Mouse (Mus musculus) kidney, postnatal 10 days (tissue): Measurements from ENCODE around the gene Cyld.
"Not testable (repeated sequence)": the region's sequence is repeated elsewhere in the genome, so short reads cannot be mapped to it uniquely, and the experiment has no call there.

Experiments
- DNase-seq: peaks from one replicate; pipeline ENCODE4 v3.0.0; 2021; ENCODE audit warnings: mixed read lengths

Cyld gene

DNA sequence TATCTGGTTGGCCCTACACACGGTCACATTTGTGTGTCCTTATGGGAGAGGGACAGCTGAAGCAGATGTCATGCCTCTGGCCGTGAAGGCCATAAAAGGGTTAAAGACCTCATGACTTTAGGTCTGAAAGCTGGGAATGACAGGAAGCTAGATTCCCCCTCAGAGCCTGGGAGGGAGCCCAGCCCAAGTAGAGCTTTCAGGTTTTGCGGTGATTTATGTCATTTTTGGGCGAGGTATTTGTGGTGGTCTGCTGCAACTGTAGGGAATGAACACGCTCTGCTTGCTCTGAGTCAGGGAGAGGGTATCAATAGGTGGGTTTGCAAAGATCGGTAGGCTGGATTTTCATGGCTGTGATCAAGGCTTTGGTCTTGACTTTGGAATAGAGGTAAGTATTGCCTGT lies 6.9 kb upstream of the Cyld start:
- no peak for DNase-seq

DNA sequence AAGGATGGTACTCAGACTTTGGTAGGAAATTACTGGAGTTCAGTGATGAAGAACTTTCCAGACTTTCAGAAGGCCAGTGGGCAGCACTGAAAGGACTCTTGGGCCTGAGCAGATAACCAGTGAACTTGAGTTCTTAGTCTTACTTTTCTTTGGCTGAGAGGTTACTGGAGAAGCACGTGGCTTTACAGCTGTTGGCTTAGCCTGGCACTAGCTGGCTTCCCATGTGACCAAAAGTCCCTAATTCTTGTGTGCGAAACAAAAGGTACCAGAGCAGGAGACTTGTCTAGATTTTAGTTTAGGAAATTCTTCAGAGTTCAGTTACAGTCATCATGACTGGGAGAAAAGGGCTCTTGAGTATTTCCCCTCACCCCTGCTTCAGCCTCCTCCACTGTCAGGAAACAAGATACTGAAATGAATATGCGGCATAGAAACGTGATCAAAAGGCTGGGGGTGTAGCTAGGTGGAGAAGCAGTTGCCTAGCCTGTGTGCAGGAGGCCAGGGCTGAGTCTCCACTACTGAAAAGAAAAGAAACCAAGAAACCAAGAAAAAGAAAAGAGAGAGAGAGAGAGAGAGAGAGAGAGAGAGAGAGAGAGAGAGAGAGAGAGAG lies 5.4 kb upstream of the Cyld start:
- no peak for DNase-seq

DNA sequence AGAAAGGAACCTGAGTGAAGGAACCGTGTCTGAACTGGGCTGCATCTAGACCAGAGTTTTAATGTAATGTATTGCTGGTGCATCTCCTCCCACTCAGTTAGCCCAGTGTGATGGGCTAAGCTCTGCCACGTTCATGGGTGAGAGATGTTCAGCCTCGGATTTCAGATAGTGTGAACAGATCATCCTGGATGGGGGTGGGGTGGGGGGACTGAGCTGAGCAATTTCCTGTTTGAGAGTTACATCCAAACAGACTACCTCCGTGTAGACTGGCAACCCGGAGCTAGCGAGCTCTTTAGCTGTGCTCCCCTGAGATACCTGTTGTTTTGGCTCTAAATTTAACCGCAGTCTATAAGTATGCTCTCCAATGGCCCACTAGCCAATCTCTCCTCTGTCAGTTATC lies 4.9 kb upstream of the Cyld start:
- no peak for DNase-seq

DNA sequence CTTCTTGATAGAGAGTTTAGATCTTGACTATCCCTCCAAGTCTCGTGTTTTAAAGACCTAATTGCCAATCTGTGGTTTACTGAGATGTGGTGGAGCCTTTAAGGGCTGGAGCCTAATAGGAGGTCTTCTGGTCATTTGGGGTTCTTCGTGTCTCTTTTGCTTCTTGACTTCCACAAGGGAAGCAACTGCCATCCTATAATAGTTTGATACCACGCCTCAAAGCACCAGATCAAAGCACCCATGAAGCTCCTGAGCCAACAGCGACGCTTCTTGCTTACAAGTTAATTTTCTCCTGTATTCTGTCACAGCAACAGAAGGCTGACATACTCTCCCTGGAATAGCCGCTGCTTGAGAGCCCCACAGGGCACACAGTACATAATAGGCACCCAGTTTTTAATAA lies 4.0 kb upstream of the Cyld start:
- no peak for DNase-seq

DNA sequence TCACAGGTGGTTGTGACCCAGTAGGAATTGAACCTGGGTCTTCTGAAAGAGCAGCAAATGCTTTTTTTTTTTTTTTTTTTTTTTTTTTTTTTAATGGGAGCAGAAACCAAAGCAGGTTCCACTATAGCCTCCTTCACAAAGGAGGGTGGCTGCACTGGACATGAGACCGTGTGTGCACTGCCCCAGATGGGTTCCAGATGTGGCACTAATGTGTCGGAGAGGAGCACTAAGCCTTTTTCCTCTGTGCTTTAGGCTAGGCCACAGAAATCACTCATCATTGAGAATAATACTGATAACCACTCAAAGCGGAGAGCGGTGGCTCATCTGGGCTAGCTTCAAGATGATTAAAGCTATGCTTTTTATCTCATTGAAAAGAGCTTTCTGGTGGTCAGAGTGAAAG lies 3.5 kb upstream of the Cyld start:
- no peak for DNase-seq

DNA sequence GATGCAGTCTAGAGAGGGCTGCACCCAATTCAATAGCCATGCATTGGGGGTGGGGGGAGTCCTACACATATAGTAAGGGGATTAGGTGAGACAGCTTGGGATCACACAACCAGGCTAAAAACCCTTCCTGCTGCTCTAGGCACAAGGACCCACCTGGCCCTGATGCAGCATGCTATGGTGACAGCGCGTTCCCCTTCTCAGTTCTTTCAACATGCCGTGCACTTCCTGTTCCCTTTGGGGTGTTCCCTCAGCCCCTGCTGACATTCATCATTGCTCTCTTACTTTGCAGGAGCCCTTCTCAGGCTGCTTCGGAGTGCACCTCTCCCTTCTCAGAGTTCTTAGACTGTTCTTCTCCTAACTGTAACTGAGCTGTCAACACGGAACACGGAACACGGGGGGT lies 2.5 kb upstream of the Cyld start:
- DNase-seq: no peak

DNA sequence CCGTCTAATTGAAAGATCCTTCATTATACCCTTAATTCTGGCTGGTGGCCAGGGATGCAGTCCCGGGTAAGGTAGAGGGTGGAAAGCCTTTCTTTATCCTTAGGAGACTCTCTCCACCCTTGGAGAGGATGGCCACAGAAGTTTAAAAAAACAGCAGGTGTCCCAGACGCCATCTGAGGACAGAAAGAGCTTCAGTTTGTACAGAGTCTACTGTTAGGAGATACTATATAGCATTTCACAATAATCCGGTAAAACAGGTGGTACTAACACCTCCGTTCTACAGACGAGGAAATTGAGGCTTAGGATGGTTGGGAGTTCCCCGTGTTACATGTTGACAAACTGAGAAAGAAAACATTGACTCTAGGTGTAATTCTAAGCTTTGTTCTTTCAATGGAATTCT lies 600 bp upstream of the Cyld start:
- DNase-seq: peak; percentile 21

DNA sequence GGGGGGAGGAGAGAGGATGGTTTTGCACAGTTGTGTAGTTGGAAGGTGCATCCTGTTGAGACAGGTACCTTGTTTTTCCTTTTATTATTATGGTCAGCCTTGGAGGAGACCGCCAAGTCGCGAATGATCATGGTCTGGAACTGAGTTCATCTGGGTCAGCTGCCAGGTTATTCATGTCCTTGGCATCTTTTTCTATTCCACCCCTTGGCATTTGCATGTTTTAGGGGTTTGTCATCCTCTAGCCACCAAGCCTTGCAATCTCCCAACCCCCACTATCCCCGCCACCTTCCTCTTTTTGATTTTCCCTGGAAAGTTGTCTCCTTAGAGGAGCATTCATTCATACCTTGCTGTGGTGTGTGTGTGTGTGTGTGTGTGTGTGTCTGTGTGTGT lies 809 bp downstream of the Cyld start:
- no peak for DNase-seq

DNA sequence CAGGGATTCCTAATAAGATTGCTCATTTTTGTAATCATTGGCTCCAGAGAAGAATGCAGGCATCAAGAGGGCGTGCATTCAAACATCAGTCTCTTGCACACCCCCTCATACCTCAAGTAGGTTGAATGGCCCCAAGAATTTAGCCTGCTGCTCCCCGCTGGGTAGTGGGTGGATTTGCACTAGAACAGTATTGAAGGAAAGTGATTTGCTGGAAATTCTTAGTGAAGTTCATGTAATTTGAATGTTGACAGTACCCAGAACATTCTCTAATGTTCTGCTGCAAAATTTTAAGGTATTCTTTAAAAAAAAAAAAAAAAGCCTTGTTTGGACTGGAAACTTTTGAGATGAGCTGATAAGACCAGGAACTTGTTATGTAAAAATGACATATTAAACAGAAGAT lies 1.2 kb downstream of the Cyld start:
- DNase-seq: no peak

DNA sequence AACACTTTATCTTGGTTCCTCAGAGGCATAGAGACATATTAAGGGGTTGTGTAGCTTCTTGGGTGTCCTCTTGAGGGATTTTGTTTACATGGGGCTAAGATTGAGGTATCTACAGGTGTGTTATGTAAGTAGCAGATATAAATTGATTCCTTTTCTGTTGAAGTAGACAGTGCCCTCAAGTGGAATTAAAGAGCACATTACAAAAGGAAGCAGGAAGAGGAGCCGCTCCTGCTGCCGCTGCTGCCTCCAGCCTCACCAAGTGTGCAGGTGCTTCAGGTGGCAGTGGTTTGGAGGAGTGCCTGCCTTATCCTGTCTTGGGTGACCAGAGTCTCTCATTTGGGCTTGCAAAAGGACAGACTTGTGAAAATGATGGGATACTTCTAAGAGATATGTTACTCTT lies 4.8 kb downstream of the Cyld start:
- peak; percentile 21 for DNase-seq

DNA sequence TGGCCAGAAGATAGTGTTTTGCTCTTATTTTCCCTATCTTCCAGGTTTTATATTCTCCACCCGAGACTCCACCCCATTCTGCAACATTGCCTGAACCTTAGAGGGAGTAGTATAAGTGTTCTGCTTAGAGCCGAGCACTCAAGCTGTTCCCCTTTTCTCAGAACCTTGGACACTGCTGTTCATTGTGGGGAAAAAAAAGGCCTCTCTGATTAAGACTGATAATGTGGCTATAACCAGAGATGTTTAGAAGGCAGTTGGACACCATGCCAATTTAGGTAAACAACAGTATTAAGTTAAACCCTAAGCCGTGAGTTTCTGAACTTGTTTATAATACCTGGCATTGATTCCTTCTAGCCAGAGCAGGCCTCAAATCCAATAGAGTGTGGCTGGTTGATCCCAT lies 6.0 kb downstream of the Cyld start:
- no peak for DNase-seq

DNA sequence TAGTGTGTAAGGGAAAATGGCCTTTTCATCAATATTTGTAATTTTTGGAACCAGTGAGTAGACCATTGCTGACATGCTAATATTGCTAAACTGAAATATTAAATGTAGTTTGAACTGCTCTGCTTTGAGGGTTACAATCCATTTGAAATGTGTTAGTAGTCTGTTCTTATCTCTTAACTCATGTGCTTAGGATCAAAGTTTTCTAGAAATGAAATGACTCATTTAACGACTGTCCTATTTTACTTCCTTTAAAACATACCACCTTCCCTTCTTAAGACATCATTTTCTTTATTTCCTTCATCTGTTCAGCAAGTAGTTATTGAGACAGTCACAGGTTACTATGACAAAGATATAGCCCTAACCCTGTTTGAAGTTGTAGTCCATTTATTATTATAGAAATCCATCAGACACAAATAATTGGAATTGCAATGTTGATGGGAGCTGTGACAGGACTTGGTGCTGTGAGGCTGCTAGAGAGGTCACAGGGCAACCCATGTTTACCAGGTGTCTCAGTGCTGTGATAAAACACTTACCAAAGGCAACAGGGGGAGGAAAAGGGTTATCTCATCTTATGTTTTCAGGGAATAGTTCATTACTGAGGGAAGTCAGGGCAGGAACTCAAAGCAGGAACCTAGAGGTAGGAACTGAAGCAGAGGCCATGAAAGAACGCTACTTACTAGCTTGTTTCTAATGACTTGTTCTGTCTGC lies 26.6 kb downstream of the Cyld start:
- no peak for DNase-seq

DNA sequence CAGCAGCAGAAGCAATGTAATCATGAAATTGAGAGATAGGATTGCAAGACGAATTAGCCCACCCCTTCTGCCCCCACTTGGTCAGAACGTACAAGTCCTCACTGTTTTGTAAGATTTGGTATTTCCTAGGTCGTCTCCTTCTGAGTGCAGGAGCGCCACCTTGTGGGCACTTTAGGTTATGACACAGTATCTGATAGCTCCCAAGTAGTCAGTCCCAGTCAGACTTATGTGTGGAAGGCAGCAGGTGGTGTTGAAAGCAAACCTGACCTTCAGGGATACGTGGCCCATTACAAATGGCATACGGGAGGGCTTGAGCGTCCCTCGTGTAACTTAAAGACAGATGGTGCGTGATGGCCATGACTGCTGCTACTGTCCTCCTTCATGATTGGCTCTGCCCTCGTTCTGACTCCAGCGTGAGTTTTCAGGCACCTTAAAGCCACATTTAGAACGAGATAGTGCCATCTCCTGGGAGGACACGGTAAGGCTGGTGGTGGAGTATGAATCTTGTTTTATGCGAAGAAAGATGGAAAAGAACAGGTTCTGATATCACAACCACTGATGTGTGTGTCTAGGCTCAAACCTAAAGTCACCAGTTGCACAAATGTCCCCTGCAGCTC lies 58.5 kb downstream of the Cyld start:
- DNase-seq: peak; percentile 93

DNA sequence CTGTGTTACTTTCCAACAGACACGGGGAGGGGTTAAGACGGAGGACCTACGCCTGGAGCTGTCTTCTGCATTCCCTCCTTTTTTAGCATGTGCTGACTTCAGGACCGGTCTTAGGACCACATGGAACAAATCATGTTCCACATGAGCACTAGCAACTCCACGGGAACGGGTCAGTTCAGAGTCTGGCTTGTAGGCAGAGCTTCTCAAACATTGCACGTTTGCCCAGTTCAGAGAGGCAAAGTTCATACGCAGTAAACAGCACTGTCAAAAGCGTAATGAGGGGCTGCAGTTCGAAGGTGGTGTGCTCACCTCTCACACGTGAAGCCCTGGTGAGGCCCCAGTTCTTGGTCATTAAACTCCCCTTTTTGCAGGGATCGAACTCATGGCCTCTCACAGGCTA lies 65.2 kb downstream of the Cyld start:
- no peak for DNase-seq

DNA sequence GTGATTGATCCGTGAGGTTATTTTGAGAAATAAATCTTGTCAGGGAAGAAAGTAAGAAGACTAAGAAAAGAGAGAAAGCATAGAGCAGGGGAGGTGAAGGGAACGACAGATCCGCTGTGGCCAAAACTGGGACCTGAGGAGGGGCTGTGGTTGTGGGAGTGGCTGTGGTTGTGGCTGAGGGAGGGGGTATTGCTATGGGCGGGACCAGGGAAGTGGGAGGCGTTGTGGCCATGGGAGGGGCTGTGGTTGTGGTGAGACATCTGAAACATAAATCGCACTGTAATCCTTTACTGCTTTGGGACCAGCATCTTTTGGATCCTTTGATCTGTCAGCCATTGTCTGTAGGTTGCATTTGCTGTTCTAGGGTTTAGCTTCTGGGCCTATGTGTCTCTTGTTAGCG lies 74.4 kb downstream of the Cyld start:
- no peak for DNase-seq

DNA sequence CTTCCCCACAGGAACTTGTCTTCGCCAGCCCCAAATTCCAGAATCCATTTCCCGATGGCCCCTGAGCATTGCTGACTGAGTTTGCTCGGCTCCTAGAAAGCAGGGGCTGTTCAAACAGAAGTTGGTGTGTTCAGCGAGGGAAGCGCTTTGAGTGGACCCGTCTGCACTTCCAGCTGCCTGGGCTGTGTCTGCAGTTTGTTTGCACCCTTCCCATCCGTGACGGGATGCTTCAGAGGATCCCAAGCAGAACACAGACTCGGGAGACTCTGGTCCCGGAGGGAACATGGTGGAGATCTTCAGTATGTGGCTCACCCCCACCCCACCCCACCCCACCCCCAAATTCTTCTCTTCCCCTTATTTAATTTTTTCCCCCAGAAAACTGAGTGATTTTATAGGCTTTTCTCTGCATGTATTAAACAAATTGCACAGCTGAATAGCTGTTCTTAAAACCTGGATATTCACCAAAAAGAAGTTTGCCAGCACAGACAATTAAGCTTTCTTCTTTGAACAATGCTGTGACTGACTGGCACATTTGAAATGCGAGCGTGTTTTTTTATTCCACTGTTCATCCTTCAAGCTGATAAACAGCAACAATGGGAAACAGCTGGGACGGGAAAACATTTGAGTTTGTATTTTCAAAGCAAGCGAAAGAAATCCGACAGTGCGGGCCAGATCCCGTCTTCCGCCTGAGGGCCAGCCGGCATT lies 77.9 kb downstream of the Cyld start:
- DNase-seq: no peak

DNA sequence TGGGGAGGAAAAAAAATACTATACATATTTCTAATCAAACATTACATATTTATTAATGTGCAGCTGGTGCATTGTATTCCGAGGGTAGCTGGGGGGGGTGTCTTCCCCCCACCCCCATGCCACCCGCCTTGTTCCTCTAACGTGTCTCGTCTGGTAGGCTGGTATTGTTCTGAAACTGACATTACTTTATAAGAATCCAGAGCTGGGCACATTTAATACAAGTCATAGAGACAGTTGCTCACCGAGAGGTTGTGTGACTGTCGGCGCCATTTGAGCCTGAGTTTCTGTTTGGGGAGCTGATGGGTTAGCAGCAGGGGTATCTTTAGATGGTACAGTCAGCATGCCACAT lies 78.4 kb downstream of the Cyld start:
- DNase-seq: no peak

DNA sequence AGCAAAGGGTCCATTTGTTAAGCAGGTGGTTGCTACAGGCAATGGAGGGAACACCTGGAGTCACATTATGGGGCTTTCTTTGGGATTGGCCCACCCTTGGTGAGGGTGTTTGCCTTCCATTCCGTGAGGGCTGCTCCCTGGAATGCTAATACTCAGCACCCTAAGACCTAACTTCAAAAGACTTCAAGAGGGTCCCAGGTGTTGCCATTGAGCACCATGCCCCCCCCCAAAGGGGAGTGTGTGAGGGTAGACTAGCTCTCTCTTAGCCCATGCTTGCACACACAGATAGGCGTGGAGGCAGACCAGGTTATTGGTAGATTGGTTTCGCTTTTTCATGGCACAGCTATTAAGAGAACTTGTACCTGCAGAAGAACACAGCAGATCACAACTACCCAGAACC lies 83.3 kb downstream of the Cyld start:
- DNase-seq: no peak

DNA sequence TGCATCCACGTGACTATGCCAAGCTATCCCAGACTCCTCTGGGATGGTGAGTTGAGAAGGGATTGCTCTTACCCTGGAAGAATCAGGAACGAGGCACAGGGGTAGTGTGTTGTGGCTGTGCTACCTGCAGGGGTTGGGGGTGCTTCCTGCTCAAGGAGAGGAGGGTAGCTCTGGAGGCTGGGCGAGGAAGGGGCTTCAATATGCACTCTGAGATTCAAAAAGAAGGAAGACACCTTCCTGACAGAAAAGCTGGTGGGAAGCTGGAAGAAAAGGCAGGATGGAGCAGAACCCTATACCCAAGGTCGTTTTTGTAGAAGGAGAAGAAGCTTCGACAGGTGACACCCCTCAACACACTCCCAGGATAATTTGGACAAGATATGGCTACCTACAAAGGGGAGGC lies 84.5 kb downstream of the Cyld start:
- DNase-seq: no peak

DNA sequence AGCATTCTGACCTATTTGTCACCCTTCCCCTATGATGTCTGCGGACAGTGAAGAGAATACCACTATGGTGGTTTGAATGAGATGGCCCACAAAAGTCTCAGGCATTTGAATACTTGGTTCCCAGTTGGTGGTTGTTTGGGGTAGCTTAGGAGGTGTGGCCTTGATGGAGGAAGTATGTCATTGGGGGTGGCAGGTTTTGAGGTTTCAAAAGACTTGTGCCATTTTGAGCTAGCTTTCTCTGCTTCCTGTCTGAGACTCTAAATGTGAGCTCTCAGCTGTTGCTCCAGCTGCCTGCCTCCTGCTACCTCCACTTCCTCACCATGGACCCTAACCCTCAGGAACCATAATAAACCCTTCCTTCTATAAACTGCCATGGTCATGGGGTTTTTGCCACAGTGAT lies 86.9 kb downstream of the Cyld start:
- no peak for DNase-seq

DNA sequence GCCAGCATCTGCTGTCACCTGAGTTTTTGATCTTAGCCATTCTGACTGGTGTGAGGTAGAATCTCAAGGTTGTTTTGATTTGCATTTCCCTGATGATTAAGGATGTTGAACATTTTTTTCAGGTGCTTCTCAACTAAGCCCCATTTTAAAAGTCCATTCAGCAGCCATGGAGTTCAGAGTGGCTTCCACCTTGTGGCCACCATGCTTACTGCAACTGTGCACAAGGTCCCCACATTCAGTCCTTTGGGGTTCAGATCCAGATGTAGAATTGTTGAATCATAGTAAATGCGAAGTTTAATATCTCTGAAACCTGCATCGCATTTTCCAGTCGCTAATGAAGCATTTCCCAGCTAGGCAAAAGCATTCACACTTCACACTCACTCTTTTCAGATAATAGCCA lies 91.5 kb downstream of the Cyld start:
- DNase-seq: not testable (repeated sequence)

DNA sequence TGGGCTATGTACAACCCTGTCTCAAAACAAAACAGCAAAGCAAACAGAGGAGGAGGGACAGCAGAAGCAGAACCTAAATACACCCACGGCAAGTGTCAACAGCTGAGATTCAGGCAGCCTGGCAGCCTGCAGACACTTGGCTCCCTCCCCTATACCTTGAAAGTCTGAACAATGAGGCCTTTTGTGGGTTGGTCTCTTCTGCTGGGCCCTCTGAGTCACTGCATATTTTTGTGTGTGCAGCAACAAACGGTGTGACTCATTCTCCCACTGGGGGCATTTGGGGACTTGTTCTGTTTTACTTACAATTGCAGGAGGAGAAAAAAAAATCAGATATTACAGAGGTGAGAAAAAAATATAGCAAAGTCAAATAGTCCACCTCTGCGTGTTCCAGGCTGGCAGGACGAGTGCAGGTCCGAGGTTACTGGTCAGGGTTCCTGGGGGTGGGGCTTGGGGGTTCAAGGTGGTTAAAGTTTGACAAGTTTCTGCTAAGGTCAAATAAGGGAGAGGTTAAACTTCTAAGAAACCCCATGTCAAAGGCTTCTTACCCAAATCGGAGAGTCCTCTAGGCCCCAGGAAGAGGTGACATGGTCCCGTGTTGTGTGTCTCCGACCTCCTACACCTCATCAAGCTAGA lies 96.0 kb downstream of the Cyld start:
- no peak for DNase-seq

DNA sequence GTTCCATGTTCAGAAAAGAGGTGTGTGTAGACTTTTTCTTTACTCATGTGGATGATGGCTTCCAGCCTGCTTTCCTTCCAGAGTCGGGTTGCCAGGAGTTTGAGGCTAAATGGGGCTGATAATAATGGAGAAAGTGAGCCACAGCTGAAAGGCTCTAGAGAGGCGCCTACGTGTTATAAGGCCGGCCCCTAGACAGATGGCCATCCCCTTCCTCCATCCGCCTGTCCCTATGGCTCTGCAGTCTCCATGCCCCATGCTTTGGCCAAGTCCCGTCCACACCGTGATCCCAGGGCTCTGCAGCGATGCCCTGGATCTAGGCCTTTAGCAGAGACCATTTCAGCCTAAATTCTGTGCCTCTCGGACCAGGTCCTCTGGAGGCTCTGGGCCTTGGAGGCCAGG lies 96.5 kb downstream of the Cyld start:
- no peak for DNase-seq
